Mouse (Mus musculus) stomach, postnatal 0 days (tissue): ENCODE measurements around the gene Ctf1. TPM values are rescaled to one million over a fixed set of nuclear protein-coding genes. Genes with fewer than 3 reads are reported as not detected.
"Not testable (repeated sequence)": the region's sequence is repeated elsewhere in the genome, so short reads cannot be mapped to it uniquely, and the experiment has no call there.

Source experiments
- ATAC-seq: fragments of 200-750 bp; cut with Nextera tagmentation; 2 replicates; pipeline ENCODE4 v1.8.0; 2017; ENCODE audit not compliant: low FRiP score, low TSS enrichment
- DNase-seq: peaks from one replicate; pipeline ENCODE4 v3.0.0-alpha.2; 2016; ENCODE audit warnings: low spot score
- H3K27ac ChIP-seq: fragments of 300-500 bp; sonication (generic); replicated peaks from 2 replicates; pipeline ENCODE4 v1.5.1; 2014; ENCODE audit warnings: mild to moderate bottlenecking, control low read depth
- H3K27me3 ChIP-seq: fragments of 300-500 bp; sonication (generic); 2 replicates; pipeline ENCODE4 v1.6.1; 2014; ENCODE audit warnings: low read length; ENCODE audit not compliant: control insufficient read depth, insufficient read depth
- H3K36me3 ChIP-seq: fragments of 300-500 bp; sonication (generic); 2 replicates; pipeline ENCODE4 v1.6.1; 2014; ENCODE audit warnings: low read length, mixed read lengths; ENCODE audit not compliant: control insufficient read depth, insufficient read depth
- H3K4me1 ChIP-seq: fragments of 300-500 bp; sonication (generic); replicated peaks from 2 replicates; pipeline ENCODE4 v1.6.1; 2014; ENCODE audit warnings: antibody characterized with exemption; ENCODE audit not compliant: control insufficient read depth, insufficient read depth
- H3K4me2 ChIP-seq: fragments of 300-500 bp; sonication (generic); replicated peaks from 2 replicates; pipeline ENCODE4 v1.6.1; 2014; ENCODE audit warnings: low read depth, mild to moderate bottlenecking, control low read depth, moderate library complexity
- H3K4me3 ChIP-seq: fragments of 300-500 bp; sonication (generic); 2 replicates; pipeline ENCODE4 v1.5.1; 2014; ENCODE audit warnings: low read depth, low read length, control low read depth
- H3K9ac ChIP-seq: fragments of 300-500 bp; sonication (generic); 2 replicates; pipeline ENCODE4 v1.6.1; 2014; ENCODE audit warnings: mild to moderate bottlenecking, low read length, control low read depth, mixed read lengths
- H3K9me3 ChIP-seq: fragments of 300-500 bp; sonication (generic); 2 replicates; pipeline ENCODE4 v1.6.1; 2016; ENCODE audit warnings: low read length; ENCODE audit not compliant: control insufficient read depth
- CTCF ChIP-seq: IDR thresholded peaks from 2 replicates; pipeline ENCODE4 v1.5.1; 2016; ENCODE audit warnings: antibody characterized with exemption, low read depth, mild to moderate bottlenecking, moderate library complexity
- EP300 ChIP-seq: optimal IDR thresholded peaks from 2 replicates; pipeline ENCODE3; 2016; ENCODE audit warnings: antibody characterized with exemption
- WGBS: fragments of 180-500 bp; shearing (Covaris S2); extraction: QIAGEN DNeasy Blood & Tissue Kit; methylation state at CpG from one replicate; pipeline ENCODE4 v1.1.7; 2014; 5-methylcytosine and 5-hydroxymethylcytosine counted together
- polyA plus RNA-seq: library from polyadenylated mRNA; unstranded; fragments of >200 nt; fragmentation: Nextera tagmentation; extraction: Ambion mirVana; gene quantifications from 2 replicates; pipeline ENCODE4 v1.2.1, GENCODE M21; 2015

The Ctf1 gene
- polyA plus RNA-seq, 1 experiment from 2014 or later = 13.4 TPM

DNA sequence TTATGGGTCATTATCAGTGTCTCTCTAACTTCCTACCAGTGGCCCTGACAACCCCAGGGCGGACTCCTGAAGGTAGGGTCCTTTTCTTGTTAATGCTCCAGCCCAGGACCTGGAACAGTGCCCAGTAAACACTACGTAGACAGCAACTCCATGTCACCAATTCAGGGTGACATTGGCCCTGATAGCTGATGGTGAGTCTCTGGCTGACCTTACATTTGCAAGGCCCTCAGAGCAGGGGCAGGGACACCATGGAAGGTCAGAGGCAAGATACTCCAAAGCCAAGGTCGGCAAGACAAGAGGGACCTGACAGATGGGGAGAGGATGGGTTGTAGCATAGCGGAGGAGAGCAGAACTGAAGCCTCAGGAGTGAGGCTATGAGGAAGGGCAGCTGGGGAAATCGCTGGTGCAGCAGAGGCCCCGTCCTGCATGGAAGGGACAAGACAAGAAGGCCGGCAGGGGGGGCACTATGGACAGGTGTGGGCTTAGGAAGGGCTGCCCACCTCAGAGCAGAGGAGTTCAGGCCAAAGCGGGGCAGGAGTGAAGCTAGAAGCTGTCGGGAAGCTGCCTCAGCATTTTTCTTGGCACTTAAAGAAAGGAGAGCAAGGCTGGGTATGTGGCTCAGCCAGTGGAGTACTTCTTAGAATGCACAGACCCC lies 22.8 kb upstream of the Ctf1 start:
- DNase-seq = no peak
- no peak overlapping the region for H3K4me2 ChIP-seq
- TF ChIP-seq EP300 (no peak), CTCF (no peak)
- 0 out of 2 replicates have a peak, but pooled peaks cover 4% of the 10 kb centered on the region for H3K4me1 ChIP-seq
- H3K9ac ChIP-seq = no peak overlapping the region
- 70% methylated on average over 9 of the region's 9 CpGs for WGBS
- no peak for ATAC-seq
- H3K27me3 ChIP-seq = no peaks in the 10 kb centered on the region
- no peak overlapping the region for H3K27ac ChIP-seq
- H3K4me3 ChIP-seq = no peak overlapping the region
- H3K9me3 ChIP-seq = no peaks in the 10 kb centered on the region
- H3K36me3 ChIP-seq = no peaks in the 10 kb centered on the region

DNA sequence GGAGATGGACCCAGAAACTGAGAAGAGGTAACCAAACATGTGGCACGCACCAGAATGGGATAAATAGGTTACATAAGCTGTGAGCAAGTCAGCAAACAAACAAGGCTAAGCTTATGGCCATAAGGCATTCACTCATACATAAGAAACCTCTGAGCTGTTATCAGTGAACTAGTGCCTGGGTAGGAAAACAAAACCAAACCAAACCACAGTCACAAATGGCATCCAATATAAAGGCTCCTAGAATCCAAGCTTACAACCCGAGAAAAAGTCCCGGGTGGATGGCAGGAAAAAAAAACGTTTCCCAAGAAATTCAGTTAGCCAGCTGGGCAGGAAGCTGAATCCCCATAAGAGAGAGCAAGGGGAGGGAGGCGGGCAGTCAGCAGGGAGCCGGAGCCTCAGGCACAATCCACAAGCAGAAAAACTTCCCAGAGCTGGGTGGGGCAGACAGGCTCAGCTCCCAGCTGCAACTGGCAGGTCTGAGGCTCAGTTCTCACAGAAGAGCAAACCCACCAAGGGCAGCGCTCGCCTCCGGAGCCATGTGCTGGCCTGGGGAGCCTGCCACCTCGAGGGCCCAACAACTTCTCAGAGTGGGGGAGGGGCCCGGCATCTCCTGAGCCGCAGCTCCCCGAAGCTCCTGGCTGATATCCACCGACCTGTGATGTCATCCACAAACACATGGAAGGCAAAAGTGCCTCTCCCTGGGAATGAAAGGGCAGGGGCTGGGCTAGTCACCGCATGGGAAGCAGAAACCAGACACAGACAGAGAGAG lies 21.1 kb upstream of the Ctf1 start:
- ATAC-seq = peak; percentile 89

DNA sequence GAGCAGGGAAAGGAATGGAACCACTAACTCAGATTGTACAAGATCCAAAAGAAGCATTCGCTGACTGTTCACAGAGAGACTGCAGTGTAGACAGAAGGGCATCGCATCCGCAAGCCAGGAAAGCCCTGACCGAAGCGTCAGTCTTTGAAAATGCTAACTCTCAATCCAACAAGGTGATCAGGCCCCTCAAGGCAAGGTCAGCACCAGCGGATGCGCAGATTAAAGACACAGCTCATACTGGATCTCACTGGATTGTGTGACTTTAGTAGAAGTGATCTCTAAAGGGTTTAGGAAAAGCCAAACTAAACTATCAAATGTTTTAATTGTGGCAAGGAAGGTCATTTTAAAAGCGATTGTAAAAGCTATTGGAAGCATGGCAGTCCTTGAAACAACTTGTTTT lies 19.2 kb upstream of the Ctf1 start:
- Histone ChIP-seq H3K4me2 (no peak overlapping the region), H3K27ac (no peak overlapping the region), H3K4me3 (no peak overlapping the region), H3K27me3 (no peaks in the 10 kb centered on the region), H3K9me3 (no peaks in the 10 kb centered on the region), H3K36me3 (peaks cover 4% of the 10 kb centered on the region; the same call in 1 of the 2 replicates), H3K4me1 (0 out of 2 replicates have a peak, but pooled peaks cover 2% of the 10 kb centered on the region), H3K9ac (no peak overlapping the region)
- DNase-seq (no peak), ATAC-seq (no peak)
- TF ChIP-seq EP300 (no peak), CTCF (no peak)
- 93% methylated on average over 8 of the region's 8 CpGs for WGBS

More for the DNA sequence above, 21.1 kb upstream of the Ctf1 start:
- 5% methylated on average over 15 of the region's 15 CpGs for WGBS
- Histone ChIP-seq H3K27ac (peak overlapping the region; percentile 91), H3K36me3 (peaks cover 4% of the 10 kb centered on the region; the same call in 1 of the 2 replicates), H3K4me2 (peak overlapping the region; percentile 57), H3K9ac (peak overlapping the region; percentile 62), H3K27me3 (no peaks in the 10 kb centered on the region), H3K4me3 (peak overlapping the region; percentile 31), H3K4me1 (0 out of 2 replicates have a peak, but pooled peaks cover 2% of the 10 kb centered on the region), H3K9me3 (no peaks in the 10 kb centered on the region)
- TF ChIP-seq CTCF = no peak
- TF ChIP-seq EP300 = no peak
- DNase-seq = peak; percentile 82

DNA sequence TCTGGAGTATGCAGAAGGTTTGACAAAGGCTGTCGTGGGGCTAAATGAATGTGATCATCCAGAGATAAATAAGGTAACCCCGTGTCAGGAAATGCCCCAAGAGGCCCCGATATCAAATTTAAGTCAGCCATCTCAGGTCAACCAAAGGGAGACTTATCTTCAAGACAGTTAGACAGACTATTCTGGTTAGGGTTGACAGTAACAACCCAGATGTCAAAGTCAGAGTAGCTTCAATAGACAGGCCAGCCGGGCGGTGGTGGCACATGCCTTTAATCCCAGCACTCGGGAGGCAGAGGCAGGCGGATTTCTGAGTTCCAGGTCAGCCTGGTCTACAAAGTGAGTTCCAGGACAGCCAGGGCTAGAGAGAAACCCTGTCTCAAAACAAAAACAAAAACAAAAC lies 18.8 kb upstream of the Ctf1 start:
- H3K27ac ChIP-seq = not testable (repeated sequence)

DNA sequence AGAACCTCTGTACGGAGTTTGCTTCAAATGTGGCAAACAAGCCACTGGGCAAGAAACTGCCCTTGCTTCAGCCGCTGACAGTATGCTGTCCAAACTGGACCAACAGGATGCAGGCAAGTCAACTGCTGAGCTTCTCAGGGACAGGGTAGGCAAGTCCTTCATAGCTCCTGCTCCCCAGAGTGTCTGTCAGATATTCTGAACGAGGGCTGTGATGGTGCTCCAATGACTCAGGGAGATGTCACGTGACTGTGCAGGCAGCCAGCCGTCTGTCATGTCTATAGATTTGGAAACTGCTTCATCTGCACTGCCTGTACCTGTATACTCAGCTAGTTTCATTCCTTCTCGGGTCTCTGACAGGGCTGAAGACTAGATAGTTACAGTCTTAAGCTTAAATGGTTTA lies 13.6 kb upstream of the Ctf1 start:
- H3K4me3 ChIP-seq = no peak overlapping the region
- H3K9ac ChIP-seq = no peak overlapping the region
- TF ChIP-seq CTCF = no peak
- TF ChIP-seq EP300 = no peak
- H3K9me3 ChIP-seq = no peaks in the 10 kb centered on the region
- no peaks in the 10 kb centered on the region for H3K27me3 ChIP-seq
- peaks cover 4% of the 10 kb centered on the region; the same call in 1 of the 2 replicates for H3K36me3 ChIP-seq
- ATAC-seq (no peak), DNase-seq (no peak)
- WGBS = 70% methylated on average over 6 of the region's 6 CpGs
- H3K4me1 ChIP-seq = no peaks in the 10 kb centered on the region
- peak overlapping the region; percentile 30; the same call in 1 of the 2 replicates for H3K27ac ChIP-seq
- no peak overlapping the region for H3K4me2 ChIP-seq

More for the DNA sequence above, 18.8 kb upstream of the Ctf1 start:
- not testable (repeated sequence) for H3K9ac ChIP-seq, H3K27me3 ChIP-seq, H3K4me3 ChIP-seq, H3K9me3 ChIP-seq, ATAC-seq, DNase-seq, H3K4me1 ChIP-seq, H3K4me2 ChIP-seq, H3K36me3 ChIP-seq
- 84% methylated on average over 7 of the region's 7 CpGs for WGBS
